Mouse (Mus musculus) bone marrow macrophage, adult 2 months (primary cell): ENCODE results near the gene Uspl1. TPM values are rescaled to one million over a fixed set of nuclear protein-coding genes. Genes with fewer than 3 reads are reported as not detected.

Experiments
- H3K27ac ChIP-seq: 2 replicates; pipeline ENCODE4 v1.5.1; 2012; ENCODE audit warnings: low read depth, low read length; ENCODE audit not compliant: insufficient read depth
- H3K4me1 ChIP-seq: 2 replicates; pipeline ENCODE4 v1.6.1; 2012; ENCODE audit warnings: low read length; ENCODE audit not compliant: control insufficient read depth, insufficient read depth
- H3K4me3 ChIP-seq: 2 replicates; pipeline ENCODE4 v1.5.1; 2012; ENCODE audit warnings: mild to moderate bottlenecking, low read length, moderate library complexity; ENCODE audit not compliant: insufficient read depth
- CTCF ChIP-seq: IDR thresholded peaks from 2 replicates; pipeline ENCODE4 v1.5.1; 2012; ENCODE audit warnings: low read depth, mild to moderate bottlenecking, low read length, moderate library complexity
- POLR2A ChIP-seq: IDR thresholded peaks from 2 replicates; pipeline ENCODE4 v1.6.1; 2012; ENCODE audit warnings: mild to moderate bottlenecking, low read depth, low read length, borderline replicate concordance
- polyA plus RNA-seq: library from polyadenylated mRNA; stranded (reverse); fragments of >200 nt; gene quantifications from 2 replicates; pipeline ENCODE4 v1.2.4, GENCODE M21; 2012; ENCODE audit not compliant: missing spikeins, insufficient read depth, insufficient read length

Gene Uspl1
- polyA plus RNA-seq, 1 experiment, result 14.8 TPM

DNA sequence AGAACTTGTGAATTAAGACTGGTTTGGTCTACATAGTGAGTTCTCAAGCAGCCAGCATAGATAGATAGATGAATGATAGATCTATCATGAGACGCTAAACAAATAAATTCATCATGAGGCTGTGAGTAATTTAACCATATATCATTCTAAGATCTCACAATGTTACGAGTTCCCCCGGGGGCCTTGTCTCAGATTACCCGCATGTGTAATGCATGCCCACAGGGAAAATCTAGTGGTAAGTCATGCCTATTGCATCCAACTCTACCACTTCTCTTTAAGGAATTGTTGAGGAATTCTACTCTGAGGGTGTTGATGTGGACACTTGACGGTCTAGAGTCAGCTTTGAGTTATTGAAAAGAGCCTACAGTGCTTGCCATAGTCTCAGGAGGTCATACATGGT is 22.1 kb downstream of the Uspl1 start:
- Histone ChIP-seq H3K27ac (no peak overlapping the region), H3K4me1 (no peaks in the 10 kb centered on the region), H3K4me3 (no peak overlapping the region)
- TF ChIP-seq CTCF (no peak), POLR2A (no peak)

DNA sequence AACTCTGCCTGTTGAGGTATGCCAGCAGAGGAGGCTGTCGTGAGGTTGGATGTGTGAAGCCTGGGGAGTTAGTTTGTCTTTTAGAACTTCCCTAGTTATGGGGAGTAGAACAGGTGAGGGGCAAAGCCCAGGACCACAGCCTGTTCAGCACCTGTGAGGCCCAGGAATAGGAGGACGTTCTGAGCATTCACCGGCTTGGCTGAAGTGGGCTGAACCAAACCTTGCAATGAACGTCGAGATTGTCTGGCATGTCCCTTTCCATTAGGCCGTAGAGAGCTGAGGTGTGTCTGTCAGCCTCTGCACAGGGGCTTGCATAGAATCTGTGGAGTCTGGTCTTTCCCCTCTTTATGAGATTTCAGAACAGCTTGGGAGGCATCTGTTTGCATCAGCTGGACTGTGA is 23.5 kb downstream of the Uspl1 start:
- no peak for TF ChIP-seq CTCF
- no peak for TF ChIP-seq POLR2A

DNA sequence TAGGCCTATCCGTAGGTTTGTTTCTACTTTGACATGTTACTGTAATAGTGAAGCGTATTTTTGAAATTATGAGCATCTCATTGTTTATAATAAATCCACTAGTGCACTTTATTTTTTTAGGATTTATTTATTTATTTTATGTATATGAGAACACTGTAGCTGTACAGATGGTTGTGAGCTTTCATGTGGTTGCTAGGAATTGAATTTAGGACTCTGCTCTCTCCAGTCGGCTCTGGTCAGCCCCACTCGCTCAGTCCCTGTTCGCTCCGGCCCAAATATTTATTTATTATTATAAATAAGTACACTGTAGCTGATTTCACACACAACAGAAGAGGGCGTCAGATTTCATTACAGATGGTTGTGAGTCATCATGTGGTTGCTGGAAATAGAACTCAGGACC is 24.6 kb downstream of the Uspl1 start:
- Histone ChIP-seq H3K4me3 (no peak overlapping the region), H3K4me1 (no peaks in the 10 kb centered on the region), H3K27ac (no peak overlapping the region)
- TF ChIP-seq CTCF (no peak), POLR2A (no peak)

More for the DNA sequence above, 23.5 kb downstream of the Uspl1 start:
- no peaks in the 10 kb centered on the region for H3K4me1 ChIP-seq
- H3K27ac ChIP-seq, result no peak overlapping the region
- H3K4me3 ChIP-seq, result no peak overlapping the region

DNA sequence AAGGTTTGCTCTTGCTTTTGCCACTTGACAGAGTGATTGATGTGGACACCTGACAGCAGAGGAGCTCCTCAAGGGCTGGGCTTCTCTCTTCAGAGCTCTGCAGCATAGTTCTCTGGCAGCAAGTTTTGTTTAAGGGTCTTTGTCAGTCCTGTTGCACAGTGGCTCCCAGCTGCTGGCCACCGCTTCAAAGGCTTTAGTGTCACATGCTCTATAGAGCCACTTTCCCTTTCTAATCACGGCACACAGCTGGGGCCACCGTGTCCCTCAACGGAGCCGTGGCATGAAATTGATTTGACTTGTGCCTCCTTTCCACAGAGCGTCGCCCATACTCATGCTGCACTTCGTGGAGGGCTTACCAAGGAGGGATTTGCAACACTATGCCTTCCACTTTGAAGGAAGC is 25.2 kb downstream of the Uspl1 start:
- Histone ChIP-seq H3K4me1 (no peaks in the 10 kb centered on the region), H3K4me3 (no peak overlapping the region), H3K27ac (no peak overlapping the region)
- TF ChIP-seq POLR2A (no peak), CTCF (no peak)

DNA sequence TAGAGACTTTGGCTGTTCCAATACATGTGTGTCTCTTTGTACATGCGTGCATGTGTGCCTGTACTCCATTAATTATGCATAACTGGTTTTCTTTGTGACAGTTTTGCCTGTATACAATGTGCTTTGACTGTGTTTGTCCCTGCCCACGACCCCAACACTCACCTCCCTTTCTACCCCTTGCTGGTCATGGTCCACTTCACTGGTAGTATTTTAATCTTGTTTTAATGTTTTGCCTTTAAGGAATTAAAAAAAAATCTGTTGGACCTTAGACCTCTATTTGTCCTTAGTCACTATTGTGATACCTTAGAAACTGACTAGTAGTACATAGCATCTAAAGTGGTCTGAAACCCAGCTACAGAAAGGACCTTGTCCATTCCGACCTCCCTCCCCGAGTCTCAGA is 26.9 kb downstream of the Uspl1 start:
- Histone ChIP-seq H3K4me1 (no peaks in the 10 kb centered on the region), H3K4me3 (no peak overlapping the region)

DNA sequence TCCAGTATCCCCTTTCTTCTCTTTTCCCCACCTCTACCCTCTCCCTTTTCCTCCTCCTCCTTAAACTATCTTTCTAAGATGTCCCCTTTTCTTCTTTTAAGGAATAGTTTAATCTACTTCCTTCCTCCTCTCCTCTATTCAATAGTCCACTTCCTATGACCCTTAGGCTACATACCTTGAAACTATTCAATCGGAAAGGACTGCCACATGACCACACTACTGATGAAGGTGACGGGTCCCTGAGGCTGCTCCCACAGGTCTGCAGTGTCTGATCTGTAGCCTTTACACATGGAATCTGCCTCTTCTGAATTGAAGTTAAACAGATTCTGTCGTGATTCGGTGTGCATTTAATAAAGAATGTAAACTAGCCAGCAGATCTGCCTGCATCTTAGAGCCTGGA is 28.7 kb downstream of the Uspl1 start:
- H3K27ac ChIP-seq, result no peak overlapping the region

More for the DNA sequence above, 26.9 kb downstream of the Uspl1 start:
- H3K27ac ChIP-seq, result no peak overlapping the region
- TF ChIP-seq POLR2A (no peak), CTCF (no peak)

DNA sequence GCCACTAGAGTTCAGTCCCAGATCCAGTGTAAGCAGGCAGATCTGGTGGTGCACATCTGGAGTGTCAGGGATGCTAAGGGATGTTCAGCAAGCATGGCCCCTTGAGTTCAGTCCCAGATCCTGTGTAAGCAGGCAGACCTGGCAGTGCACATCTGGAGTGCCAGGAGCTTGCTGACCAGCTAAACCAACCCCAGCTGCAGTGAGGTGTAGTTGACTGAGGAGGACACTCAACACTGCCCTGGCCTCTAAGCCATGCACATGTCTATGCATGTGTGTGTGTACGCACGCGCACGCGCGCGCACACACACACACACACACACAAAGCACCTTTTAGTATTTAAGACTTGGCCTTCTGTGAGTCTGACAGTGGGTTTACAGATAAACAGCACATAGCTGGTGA is 31.4 kb downstream of the Uspl1 start:
- H3K4me1 ChIP-seq, result no peaks in the 10 kb centered on the region
- no peak overlapping the region for H3K4me3 ChIP-seq
- no peak overlapping the region for H3K27ac ChIP-seq
- TF ChIP-seq POLR2A (no peak), CTCF (no peak)

More for the DNA sequence above, 28.7 kb downstream of the Uspl1 start:
- no peaks in the 10 kb centered on the region for H3K4me1 ChIP-seq
- no peak overlapping the region for H3K4me3 ChIP-seq
- no peak for TF ChIP-seq CTCF
- no peak for TF ChIP-seq POLR2A

DNA sequence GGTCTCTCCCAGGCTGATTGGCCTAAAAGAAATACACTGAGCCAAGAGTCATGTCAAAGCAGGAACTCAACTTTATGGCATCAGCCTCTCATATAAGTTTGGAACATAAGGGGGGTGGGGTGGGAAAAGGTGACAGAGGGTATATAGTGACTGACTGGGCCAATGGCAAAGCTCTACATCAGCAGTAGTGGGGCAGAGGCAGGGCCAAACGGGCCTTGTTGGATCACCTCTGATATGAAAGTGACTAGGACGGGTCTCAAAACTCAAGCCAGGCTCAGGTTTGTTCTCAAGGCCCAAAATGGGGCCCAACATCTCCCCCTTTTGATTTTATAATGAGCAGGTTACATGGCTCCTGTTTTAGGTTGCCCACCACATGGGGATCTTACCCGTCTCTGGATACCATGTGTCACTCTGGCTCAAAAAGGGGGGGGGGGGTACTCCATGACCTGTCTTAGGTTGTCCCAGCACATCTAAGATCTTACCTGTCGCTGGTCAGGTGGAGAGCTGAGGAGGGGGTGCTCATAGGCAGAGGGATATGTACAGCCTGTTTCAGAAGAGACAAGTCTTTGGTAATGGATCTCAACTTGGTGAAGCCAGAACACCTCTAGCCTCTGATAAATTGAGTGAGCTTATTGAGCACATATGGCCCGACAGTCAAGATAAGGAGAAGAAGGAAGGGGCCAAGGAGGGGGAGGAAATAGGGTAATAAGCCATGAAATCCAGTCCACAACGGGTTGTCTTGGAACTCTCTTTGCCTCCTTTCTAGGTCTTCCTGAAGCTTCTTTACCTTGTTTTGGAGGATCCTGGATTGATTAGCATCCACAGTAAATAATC is 33.6 kb downstream of the Uspl1 start:
- no peak for TF ChIP-seq POLR2A
- no peak for TF ChIP-seq CTCF
- H3K27ac ChIP-seq, result no peak overlapping the region
- peaks cover 3% of the 10 kb centered on the region; the same call in 1 of the 2 replicates for H3K4me1 ChIP-seq
- H3K4me3 ChIP-seq, result no peak overlapping the region

DNA sequence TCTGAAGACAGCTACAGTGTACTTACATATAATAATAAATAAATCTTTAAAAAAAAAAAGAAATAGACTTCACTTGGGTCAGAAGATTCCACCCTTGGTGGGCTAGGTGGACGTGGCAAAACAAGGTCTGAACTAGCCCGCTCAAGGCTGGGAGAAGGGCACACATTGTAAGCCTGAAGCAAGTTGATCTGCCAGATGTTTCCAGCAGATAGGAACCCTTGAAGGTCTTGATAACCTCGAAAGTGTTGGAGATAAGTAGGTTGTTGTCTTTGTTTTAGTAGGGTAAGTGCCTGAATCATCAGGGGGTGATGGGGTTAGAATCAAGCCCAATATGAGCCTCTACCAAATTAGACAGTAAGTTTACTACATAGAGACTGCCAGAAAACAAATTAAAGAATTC is 35.3 kb downstream of the Uspl1 start:
- peaks cover 3% of the 10 kb centered on the region; the same call in 1 of the 2 replicates for H3K4me1 ChIP-seq
- no peak overlapping the region for H3K27ac ChIP-seq
- TF ChIP-seq CTCF (no peak), POLR2A (no peak)
- H3K4me3 ChIP-seq, result no peak overlapping the region

DNA sequence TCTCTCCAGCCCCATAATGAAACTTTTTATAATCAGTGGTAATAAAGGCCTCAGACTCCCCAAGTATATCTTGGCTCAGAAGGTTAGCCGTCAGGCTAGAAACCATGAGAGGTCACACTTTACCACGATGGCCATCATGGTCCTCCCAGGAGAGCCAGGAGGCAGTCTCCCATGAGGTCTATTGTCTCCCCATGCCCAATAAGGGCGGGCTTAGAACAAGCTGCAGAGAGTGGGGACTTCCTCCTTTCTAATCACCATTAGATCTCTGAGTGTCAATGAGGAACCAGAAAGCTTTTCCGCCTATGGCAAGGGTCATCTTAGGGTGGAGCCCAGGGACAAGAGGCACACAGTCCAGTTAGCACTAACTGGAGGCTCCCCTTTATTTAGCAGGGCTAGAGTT is 37.2 kb downstream of the Uspl1 start:
- Histone ChIP-seq H3K27ac (no peak overlapping the region), H3K4me1 (peaks cover 3% of the 10 kb centered on the region; the same call in 1 of the 2 replicates), H3K4me3 (no peak overlapping the region)
- TF ChIP-seq CTCF (no peak), POLR2A (no peak)

DNA sequence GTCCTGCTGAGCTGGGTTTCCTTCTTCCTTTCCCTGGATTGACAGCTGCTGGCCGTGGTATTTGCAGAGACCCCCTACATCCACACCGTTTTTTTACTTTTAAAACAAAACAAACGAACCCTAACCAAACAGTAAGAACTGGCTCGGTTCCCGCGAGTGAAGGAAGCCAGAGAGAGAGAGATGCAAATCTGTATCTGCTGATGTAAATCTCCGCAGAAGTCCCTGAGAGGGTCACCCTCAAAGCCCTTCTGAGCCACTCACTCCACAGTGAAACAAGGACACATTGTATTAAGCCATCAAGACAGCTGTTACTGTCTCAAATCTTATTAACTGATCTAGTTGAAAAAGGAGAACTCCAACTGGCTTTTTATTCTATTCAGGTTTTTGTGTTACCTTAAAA is 40.5 kb downstream of the Uspl1 start:
- peaks cover 3% of the 10 kb centered on the region; the same call in 1 of the 2 replicates for H3K4me1 ChIP-seq
- no peak overlapping the region for H3K4me3 ChIP-seq
- no peak overlapping the region for H3K27ac ChIP-seq
- no peak for TF ChIP-seq CTCF
- no peak for TF ChIP-seq POLR2A
